Mouse (Mus musculus): ENCODE data around the gene Ptprz1. TPM values are rescaled to one million over a fixed set of nuclear protein-coding genes. Genes with fewer than 3 reads are reported as not detected.
"Not testable (repeated sequence)": the region's sequence is repeated elsewhere in the genome, so short reads cannot be mapped to it uniquely, and the experiment has no call there.

Ptprz1 gene
- total and polyA plus RNA-seq, 3 experiments, result not detected

GRCm38 (mm10) chr6:23084587-23085421, 209.5 kb downstream of the Ptprz1 start:
- TF ChIP-seq ETS1 (conservative IDR thresholded peaks at IDR 0.05; ENCODE audit: low read depth, low read length), result no peak
- TF ChIP-seq IRF4 (IDR thresholded peaks at IDR 0.05; ENCODE audit: low read depth, low read length), result no peak
- TF ChIP-seq JUND (conservative IDR thresholded peaks at IDR 0.05; ENCODE audit: low read depth, low read length), result no peak
- no peak for TF ChIP-seq RAD21 (IDR thresholded peaks at IDR 0.05; ENCODE audit: low read depth, low read length)
- TF ChIP-seq PAX5 (IDR thresholded peaks at IDR 0.05; ENCODE audit: low read length), result no peak
- no peak for TF ChIP-seq MXI1 (IDR thresholded peaks at IDR 0.05; ENCODE audit: low read depth, low read length)
- no peak for TF ChIP-seq MAFK (IDR thresholded peaks at IDR 0.05; ENCODE audit: insufficient replicate concordance, low read length)
- no peak for TF ChIP-seq CHD2 (IDR thresholded peaks at IDR 0.05; ENCODE audit: low read length)
- no peak for TF ChIP-seq POLR2A (IDR thresholded peaks at IDR 0.05; ENCODE audit: low read depth, low read length)
- DNase-seq (ENCODE audit: extremely low read depth), result no peak
- Histone ChIP-seq H3K9ac (ENCODE audit: insufficient read depth, low read depth) (no peak overlapping the region), H3K27me3 (replicated peaks) (no peaks in the 10 kb centered on the region), H3K27ac (ENCODE audit: insufficient read depth, low read depth) (no peak overlapping the region), H3K79me2 (replicated peaks; ENCODE audit: control insufficient read depth, extremely low read depth, insufficient read depth, poor library complexity, severe bottlenecking) (no peaks in the 10 kb centered on the region), H3K4me3 (replicated peaks in 1 of 3; ENCODE audit: low read depth in 2 of 3, low read length in 2 of 3, poor library complexity in 1 of 3) (no peak overlapping the region), H3K9me3 (replicated peaks; ENCODE audit: low read length) (no peaks in the 10 kb centered on the region), H3K4me1 (ENCODE audit: control insufficient read depth in 1 of 2, insufficient read depth in 2 of 2) (no peaks in the 10 kb centered on the region), H3K4me2 (ENCODE audit: insufficient read depth, low read depth, poor library complexity, severe bottlenecking) (no peak overlapping the region), H3K36me3 (replicated peaks in 1 of 2; ENCODE audit: control insufficient read depth in 1 of 2, insufficient read depth in 1 of 2, low read length in 1 of 2) (no peaks in the 10 kb centered on the region)
- in situ Hi-C loops (cut with MboI; ENCODE audit: low pct_ligation_motif_present, low pct_unique_long_range_greater_than_20kb, low sequenced_read_pairs) (no loop called here), dilution Hi-C loops (cut with MboI; ENCODE audit: extremely low pct_ligation_motif_present, extremely low pct_unique_long_range_greater_than_20kb, low sequenced_read_pairs) (no loop called here)

DNA sequence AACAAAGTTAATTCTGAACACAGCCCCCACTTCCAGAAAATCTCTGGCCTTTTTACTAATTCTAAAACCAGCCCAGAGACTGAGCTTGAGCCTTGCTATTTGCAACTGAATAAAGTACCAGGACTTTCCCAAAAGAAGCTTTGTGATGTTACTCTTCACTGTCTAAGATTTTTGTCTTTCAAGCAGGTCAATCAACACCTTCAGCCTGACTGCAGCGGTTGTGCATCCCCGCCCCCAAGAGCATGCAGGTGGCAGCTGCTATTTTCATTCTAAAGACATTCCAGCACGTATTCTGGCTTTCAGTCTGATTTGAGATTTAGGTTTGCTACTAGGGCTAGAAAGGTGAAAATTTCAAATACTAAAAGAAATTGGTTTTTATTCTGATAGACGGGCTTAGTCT, 214.0 kb downstream of the Ptprz1 start:
- in situ Hi-C loops (cut with MboI; ENCODE audit: low pct_ligation_motif_present, low pct_unique_long_range_greater_than_20kb, low sequenced_read_pairs); dilution Hi-C loops (cut with MboI; ENCODE audit: extremely low pct_ligation_motif_present, extremely low pct_unique_long_range_greater_than_20kb, low sequenced_read_pairs); H3K9me3 ChIP-seq (replicated peaks; ENCODE audit: low read length); H3K4me3 ChIP-seq (replicated peaks in 1 of 3; ENCODE audit: low read depth in 2 of 3, low read length in 2 of 3, poor library complexity in 1 of 3); H3K4me1 ChIP-seq (ENCODE audit: control insufficient read depth in 1 of 2, insufficient read depth in 2 of 2); H3K27me3 ChIP-seq (replicated peaks); H3K36me3 ChIP-seq (replicated peaks in 1 of 2; ENCODE audit: control insufficient read depth in 1 of 2, insufficient read depth in 1 of 2, low read length in 1 of 2); DNase-seq (ENCODE audit: extremely low read depth); H3K27ac ChIP-seq (ENCODE audit: insufficient read depth, low read depth); H3K4me2 ChIP-seq (ENCODE audit: insufficient read depth, low read depth, poor library complexity, severe bottlenecking); H3K9ac ChIP-seq (ENCODE audit: insufficient read depth, low read depth); H3K79me2 ChIP-seq (replicated peaks; ENCODE audit: control insufficient read depth, extremely low read depth, insufficient read depth, poor library complexity, severe bottlenecking): not testable (repeated sequence)

- H3K4me1 ChIP-seq (ENCODE audit: control insufficient read depth in 1 of 2, insufficient read depth in 2 of 2); dilution Hi-C loops (cut with MboI; ENCODE audit: extremely low pct_ligation_motif_present, extremely low pct_unique_long_range_greater_than_20kb, low sequenced_read_pairs); H3K9me3 ChIP-seq (replicated peaks; ENCODE audit: low read length); H3K36me3 ChIP-seq (replicated peaks in 1 of 2; ENCODE audit: control insufficient read depth in 1 of 2, insufficient read depth in 1 of 2, low read length in 1 of 2); H3K27me3 ChIP-seq (replicated peaks); in situ Hi-C loops (cut with MboI; ENCODE audit: low pct_ligation_motif_present, low pct_unique_long_range_greater_than_20kb, low sequenced_read_pairs); DNase-seq (ENCODE audit: extremely low read depth); H3K9ac ChIP-seq (ENCODE audit: insufficient read depth, low read depth); H3K79me2 ChIP-seq (replicated peaks; ENCODE audit: control insufficient read depth, extremely low read depth, insufficient read depth, poor library complexity, severe bottlenecking); H3K4me3 ChIP-seq (replicated peaks in 1 of 3; ENCODE audit: low read depth in 2 of 3, low read length in 2 of 3, poor library complexity in 1 of 3); H3K27ac ChIP-seq (ENCODE audit: insufficient read depth, low read depth); H3K4me2 ChIP-seq (ENCODE audit: insufficient read depth, low read depth, poor library complexity, severe bottlenecking): not testable (repeated sequence)
These were observed 215.2 kb downstream of the Ptprz1 start for GRCm38 (mm10) chr6:23090346-23091055.
